Comparison of ENCODE assay signal across 23 mouse cellular contexts in genomic region chr14:103932170-103932569, GRCm38 (mm10).
DNase-seq lines count a peak whose midpoint lies in the region; ATAC-seq and TF ChIP-seq lines count a peak whose summit lies in the region.
"Had no signal": no experiment of that assay in that cellular context is flagged by ENCODE, and none has a peak within 500 bp of the region (broad histone marks: within the 10 kb centered on the region; RNA-seq: fewer than 3 reads in every experiment).

No protein-coding gene starts in this region.

- H3K36me3 ChIP-seq in kidney, adult 2 months (ENCODE audit: control insufficient read depth, insufficient read depth, low read length): no peaks in the 10 kb centered on the region
- H3K36me3 ChIP-seq in kidney, embryonic 15.5 days: no peaks in the 10 kb centered on the region
- no peaks in the 10 kb centered on the region for H3K36me3 ChIP-seq in midbrain, embryonic 11.5 days (ENCODE audit: control insufficient read depth, insufficient read depth, low read length)
- no peaks in the 10 kb centered on the region for H3K36me3 ChIP-seq in midbrain, embryonic 15.5 days (replicated peaks)
- H3K36me3 ChIP-seq: embryonic facial prominence, embryonic 13.5 days; embryonic facial prominence, embryonic 15.5 days; forebrain, embryonic 10.5 days; forebrain, embryonic 12.5 days had no signal

- DNase-seq in kidney, adult 2 months: peak; percentile 37
- no peak for DNase-seq in kidney, adult 11 months
- DNase-seq in kidney, postnatal 10 days: no peak
- peak; percentile 31 for DNase-seq in midbrain, embryonic 11.5 days (ENCODE audit: low spot score, missing footprints)
- DNase-seq in urinary bladder, postnatal 10 days (ENCODE audit: low spot score): no peak
- DNase-seq: adrenal gland, adult 2 months; adrenal gland, postnatal 10 days; adrenal gland, postnatal 25 days; cerebellum, adult 11 months; cerebellum, adult 18-20 months; cerebellum, adult 8-10 months; cerebellum, adult 9-11 months; cerebellum, postnatal 14 days; cerebellum, postnatal 36 days; embryo, embryonic 11 days had no signal

- TF ChIP-seq CTCF in kidney, adult 2 months (conservative IDR thresholded peaks at IDR 0.05; ENCODE audit: insufficient read depth, insufficient read length, low read depth, low read length): no peak

- H3K9me3 ChIP-seq in kidney, embryonic 15.5 days (replicated peaks): no peaks in the 10 kb centered on the region
- H3K9me3 ChIP-seq in midbrain, embryonic 11.5 days (ENCODE audit: control insufficient read depth, low read length): no peaks in the 10 kb centered on the region
- no peaks in the 10 kb centered on the region for H3K9me3 ChIP-seq in midbrain, embryonic 15.5 days
- H3K9me3 ChIP-seq: embryonic facial prominence, embryonic 13.5 days; embryonic facial prominence, embryonic 15.5 days; forebrain, embryonic 10.5 days; forebrain, embryonic 12.5 days had no signal

- H3K4me2 ChIP-seq in kidney, embryonic 15.5 days: no peak overlapping the region
- no peak overlapping the region for H3K4me2 ChIP-seq in midbrain, embryonic 11.5 days
- no peak overlapping the region for H3K4me2 ChIP-seq in midbrain, embryonic 15.5 days
- H3K4me2 ChIP-seq: embryonic facial prominence, embryonic 13.5 days; embryonic facial prominence, embryonic 15.5 days; forebrain, embryonic 12.5 days had no signal

- no peaks in the 10 kb centered on the region for H3K27me3 ChIP-seq in kidney, adult 2 months (replicated peaks; ENCODE audit: control insufficient read depth, insufficient read depth, low read length)
- H3K27me3 ChIP-seq in kidney, embryonic 15.5 days: no peaks in the 10 kb centered on the region
- H3K27me3 ChIP-seq in midbrain, embryonic 11.5 days (ENCODE audit: control insufficient read depth, insufficient read depth, low read length): no peaks in the 10 kb centered on the region
- no peaks in the 10 kb centered on the region for H3K27me3 ChIP-seq in midbrain, embryonic 15.5 days (replicated peaks)
- H3K27me3 ChIP-seq: embryonic facial prominence, embryonic 13.5 days; embryonic facial prominence, embryonic 15.5 days; forebrain, embryonic 12.5 days had no signal

- 29% methylated on average over 7 of the region's 7 CpGs for WGBS in kidney, adult 2 months
- WGBS in kidney, embryonic 15.5 days: 42% methylated on average over 7 of the region's 7 CpGs
- WGBS in midbrain, embryonic 11.5 days: 86% methylated on average over 7 of the region's 7 CpGs
- 88% methylated on average over 7 of the region's 7 CpGs for WGBS in midbrain, embryonic 15.5 days

- no peak overlapping the region for H3K27ac ChIP-seq in kidney, adult 2 months (ENCODE audit: insufficient read depth, low read depth, low read length)
- no peak overlapping the region for H3K27ac ChIP-seq in kidney, embryonic 15.5 days
- no peak overlapping the region for H3K27ac ChIP-seq in midbrain, embryonic 11.5 days (ENCODE audit: low read depth, low read length)
- no peak overlapping the region for H3K27ac ChIP-seq in midbrain, embryonic 15.5 days
- H3K27ac ChIP-seq: embryonic facial prominence, embryonic 13.5 days; embryonic facial prominence, embryonic 15.5 days; forebrain, embryonic 10.5 days; forebrain, embryonic 12.5 days had no signal

- no peak overlapping the region for H3K9ac ChIP-seq in kidney, embryonic 15.5 days
- H3K9ac ChIP-seq in midbrain, embryonic 11.5 days (ENCODE audit: low read length): no peak overlapping the region
- H3K9ac ChIP-seq in midbrain, embryonic 15.5 days: no peak overlapping the region
- H3K9ac ChIP-seq: embryonic facial prominence, embryonic 13.5 days; embryonic facial prominence, embryonic 15.5 days; forebrain, embryonic 12.5 days had no signal

- no peaks in the 10 kb centered on the region for H3K4me1 ChIP-seq in kidney, adult 2 months (ENCODE audit: control insufficient read depth, insufficient read depth, low read length)
- no peaks in the 10 kb centered on the region for H3K4me1 ChIP-seq in kidney, embryonic 15.5 days
- H3K4me1 ChIP-seq in midbrain, embryonic 11.5 days (ENCODE audit: control insufficient read depth, insufficient read depth, low read length): no peaks in the 10 kb centered on the region
- H3K4me1 ChIP-seq in midbrain, embryonic 15.5 days: no peaks in the 10 kb centered on the region
- H3K4me1 ChIP-seq: embryonic facial prominence, embryonic 13.5 days; embryonic facial prominence, embryonic 15.5 days; forebrain, embryonic 10.5 days; forebrain, embryonic 12.5 days had no signal

- peak; percentile 88 for ATAC-seq in kidney, embryonic 15.5 days (replicated peaks; ENCODE audit: low FRiP score)
- no peak for ATAC-seq in midbrain, embryonic 11.5 days (ENCODE audit: low FRiP score)
- no peak for ATAC-seq in midbrain, embryonic 15.5 days (replicated peaks)
- ATAC-seq: forebrain, embryonic 14.5 days had no signal

- no peak overlapping the region for H3K4me3 ChIP-seq in kidney, adult 2 months (ENCODE audit: insufficient read depth, low read depth, low read length)
- H3K4me3 ChIP-seq in kidney, embryonic 15.5 days (replicated peaks): no peak overlapping the region
- H3K4me3 ChIP-seq in midbrain, embryonic 11.5 days (ENCODE audit: low read depth, low read length): no peak overlapping the region
- H3K4me3 ChIP-seq in midbrain, embryonic 15.5 days: no peak overlapping the region
- H3K4me3 ChIP-seq: embryonic facial prominence, embryonic 13.5 days; embryonic facial prominence, embryonic 15.5 days; erythroblast, embryonic 14.5 days; forebrain, embryonic 10.5 days; forebrain, embryonic 12.5 days had no signal

- no peak for TF ChIP-seq POLR2A in kidney, adult 2 months (IDR thresholded peaks at IDR 0.05; ENCODE audit: low read depth, low read length)

Comparison
In these comparisons a context has a peak if more than half of its experiments do, and no peak if none do; other contexts are left out.
1. DNase-seq: peak in kidney, adult 2 months (single experiment) and midbrain, embryonic 11.5 days (single experiment); none in kidney, adult 11 months (single experiment), kidney, postnatal 10 days (single experiment) and urinary bladder, postnatal 10 days (single experiment).